Mouse (Mus musculus): ENCODE data around the gene Exosc7. TPM values are rescaled to one million over a fixed set of nuclear protein-coding genes. Genes with fewer than 3 reads are reported as not detected.

The Exosc7 gene
- polyA plus RNA-seq, 1 experiment from 2014 or later: 123 TPM

DNA sequence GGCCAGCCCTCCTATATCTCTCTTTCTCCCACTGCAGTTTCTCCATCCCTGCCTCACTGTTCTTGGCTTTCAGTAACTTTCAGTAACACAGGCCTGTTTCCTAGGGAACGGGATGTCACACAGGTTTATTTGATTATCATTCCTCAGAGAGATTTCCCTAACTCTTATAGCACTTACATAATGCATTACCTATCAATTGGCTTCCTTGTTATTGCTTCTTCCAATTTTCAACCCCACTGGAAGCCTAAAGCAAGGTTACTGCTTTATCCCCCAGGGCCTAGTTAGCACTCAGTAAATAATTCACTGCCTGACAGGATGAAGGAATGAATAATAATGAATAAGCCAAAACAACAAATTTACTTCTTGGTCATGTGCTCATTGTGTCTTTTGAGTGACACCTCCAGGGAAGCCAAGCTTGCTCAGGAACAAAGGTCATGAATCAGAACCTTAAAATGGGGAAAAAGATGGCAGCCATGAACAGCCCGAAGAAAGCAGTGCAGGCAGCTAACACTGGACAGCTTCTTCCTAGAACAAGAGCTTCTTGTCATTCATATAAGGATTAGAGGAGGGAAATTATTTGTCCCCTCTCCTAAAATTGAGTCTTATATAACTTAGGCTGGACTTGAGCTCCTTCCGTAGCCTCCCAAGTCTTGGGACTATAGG, 52.9 kb downstream of the Exosc7 start:
- Histone ChIP-seq H3K27me3 (replicated peaks) (no peaks in the 10 kb centered on the region), H3K9ac (no peak overlapping the region), H3K4me2 (no peak overlapping the region), H3K27ac (no peak overlapping the region), H3K4me3 (no peak overlapping the region), H3K9me3 (replicated peaks) (no peaks in the 10 kb centered on the region), H3K4me1 (no peaks in the 10 kb centered on the region), H3K36me3 (no peaks in the 10 kb centered on the region)
- ATAC-seq: no peak
- WGBS (ENCODE audit: insufficient replicate concordance): 78% methylated on average over 3 of the region's 3 CpGs

DNA sequence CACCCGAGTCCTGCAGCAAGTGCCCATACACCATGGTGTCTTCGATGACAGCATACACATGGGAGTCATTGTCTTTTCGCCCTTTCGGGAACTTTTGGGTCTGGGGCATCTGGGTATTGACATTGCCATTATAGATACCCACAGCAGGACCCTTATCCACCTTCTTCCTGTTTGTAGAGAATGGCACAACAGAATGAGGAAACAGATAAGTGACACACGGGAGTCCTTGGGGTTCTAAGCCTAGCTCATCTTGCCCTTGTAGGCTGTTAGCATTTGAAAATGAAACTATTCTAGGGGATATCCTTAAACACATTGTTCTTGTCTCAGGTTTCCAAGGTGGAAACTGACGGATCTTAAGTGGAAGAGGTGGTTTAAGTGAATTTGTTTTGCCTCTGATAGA, 60.7 kb downstream of the Exosc7 start:
- Histone ChIP-seq H3K4me1 (no peaks in the 10 kb centered on the region), H3K9me3 (replicated peaks) (no peaks in the 10 kb centered on the region), H3K4me2 (no peak overlapping the region), H3K27me3 (replicated peaks) (no peaks in the 10 kb centered on the region), H3K27ac (no peak overlapping the region), H3K9ac (no peak overlapping the region), H3K4me3 (no peak overlapping the region), H3K36me3 (no peaks in the 10 kb centered on the region)
- 50% methylated on average over 6 of the region's 6 CpGs for WGBS (ENCODE audit: insufficient replicate concordance)
- ATAC-seq: no peak

DNA sequence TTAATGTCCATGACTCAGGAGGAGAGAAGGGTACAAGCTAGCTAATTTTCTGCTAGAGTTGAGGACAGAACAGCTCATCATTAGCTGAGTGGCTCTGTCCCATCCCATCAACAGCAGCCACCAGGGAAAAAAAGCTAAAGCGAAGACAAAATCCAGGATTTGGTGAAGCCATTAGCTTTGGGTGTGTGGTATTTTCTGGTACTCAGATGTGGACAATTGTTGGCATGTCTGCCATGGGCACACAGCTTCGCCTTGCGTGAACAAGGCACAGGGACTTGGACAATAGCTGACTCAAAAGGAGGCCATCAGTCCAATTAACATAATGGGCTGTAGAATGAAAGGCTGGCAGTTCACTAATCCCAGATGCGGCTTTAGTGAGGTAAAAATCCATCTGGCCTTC, 61.3 kb downstream of the Exosc7 start:
- no peaks in the 10 kb centered on the region for H3K27me3 ChIP-seq (replicated peaks)
- ATAC-seq: no peak
- no peak overlapping the region for H3K27ac ChIP-seq
- no peaks in the 10 kb centered on the region for H3K36me3 ChIP-seq
- H3K4me3 ChIP-seq: no peak overlapping the region
- H3K9ac ChIP-seq: no peak overlapping the region
- no peaks in the 10 kb centered on the region for H3K9me3 ChIP-seq (replicated peaks)
- WGBS (ENCODE audit: insufficient replicate concordance): 70% methylated on average over 4 of the region's 4 CpGs
- H3K4me2 ChIP-seq: no peak overlapping the region
- H3K4me1 ChIP-seq: no peaks in the 10 kb centered on the region

DNA sequence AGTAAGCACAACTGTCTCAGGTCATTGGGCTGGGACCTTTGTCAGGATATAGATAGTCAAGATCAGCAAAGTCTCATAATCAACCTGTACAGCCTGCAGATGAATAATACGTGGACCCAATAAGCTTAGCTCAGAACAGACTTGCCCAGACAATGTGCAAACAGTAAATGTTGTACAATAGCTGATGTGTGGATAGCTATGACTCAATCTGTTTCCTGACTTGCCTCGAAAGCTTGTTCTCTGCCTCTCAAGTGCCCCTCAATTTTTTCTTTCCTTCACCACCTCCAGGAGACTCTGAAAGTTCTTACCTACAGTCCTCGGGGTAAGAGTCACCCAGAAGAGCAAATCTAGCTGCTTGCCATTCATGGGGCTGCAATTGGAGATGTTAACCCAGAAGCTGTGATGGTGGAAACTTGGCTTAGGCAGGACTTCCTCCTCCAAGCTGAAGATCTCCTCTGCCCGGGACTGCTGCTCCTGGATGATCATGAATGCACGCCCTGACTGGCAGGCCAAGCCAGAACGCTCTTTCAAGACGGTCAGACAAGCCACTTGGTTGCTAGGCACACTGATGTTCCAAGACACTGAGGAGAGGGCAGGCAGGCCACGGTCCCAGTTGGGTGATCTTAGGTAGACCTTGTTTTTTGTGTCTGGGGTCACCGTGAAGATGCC, 64.5 kb downstream of the Exosc7 start:
- H3K4me3 ChIP-seq: no peak overlapping the region
- no peaks in the 10 kb centered on the region for H3K9me3 ChIP-seq (replicated peaks)
- no peak overlapping the region for H3K9ac ChIP-seq
- H3K27ac ChIP-seq: no peak overlapping the region
- no peak overlapping the region for H3K4me2 ChIP-seq
- WGBS (ENCODE audit: insufficient replicate concordance): 61% methylated on average over 9 of the region's 9 CpGs
- no peaks in the 10 kb centered on the region for H3K27me3 ChIP-seq (replicated peaks)
- H3K4me1 ChIP-seq: no peaks in the 10 kb centered on the region
- H3K36me3 ChIP-seq: no peaks in the 10 kb centered on the region
- no peak for ATAC-seq

DNA sequence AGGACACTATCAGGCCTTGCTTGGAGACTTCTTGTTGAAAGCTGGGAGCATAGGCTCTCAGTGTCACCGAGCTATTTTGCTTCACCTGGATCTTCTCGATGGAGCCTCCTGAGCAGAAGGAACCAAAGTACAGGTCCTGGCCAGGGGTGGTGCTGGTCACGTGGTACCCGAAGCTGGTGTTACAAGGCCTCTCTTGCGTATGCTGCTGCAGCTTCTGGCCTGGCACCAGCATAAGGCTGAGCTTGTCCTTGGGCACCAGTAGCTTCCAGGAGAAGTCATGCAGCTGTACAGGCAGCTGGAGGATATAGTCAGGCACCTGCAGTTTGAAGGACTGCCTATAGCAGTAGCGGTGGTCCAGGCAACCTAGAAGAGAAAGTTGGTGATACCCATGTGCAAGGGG, 67.0 kb downstream of the Exosc7 start:
- no peaks in the 10 kb centered on the region for H3K4me1 ChIP-seq
- H3K9ac ChIP-seq: no peak overlapping the region
- 78% methylated on average over 6 of the region's 6 CpGs for WGBS (ENCODE audit: insufficient replicate concordance)
- H3K9me3 ChIP-seq (replicated peaks): no peaks in the 10 kb centered on the region
- no peak overlapping the region for H3K27ac ChIP-seq
- H3K36me3 ChIP-seq: no peaks in the 10 kb centered on the region
- H3K4me2 ChIP-seq: no peak overlapping the region
- H3K4me3 ChIP-seq: no peak overlapping the region
- ATAC-seq: no peak
- no peaks in the 10 kb centered on the region for H3K27me3 ChIP-seq (replicated peaks)

DNA sequence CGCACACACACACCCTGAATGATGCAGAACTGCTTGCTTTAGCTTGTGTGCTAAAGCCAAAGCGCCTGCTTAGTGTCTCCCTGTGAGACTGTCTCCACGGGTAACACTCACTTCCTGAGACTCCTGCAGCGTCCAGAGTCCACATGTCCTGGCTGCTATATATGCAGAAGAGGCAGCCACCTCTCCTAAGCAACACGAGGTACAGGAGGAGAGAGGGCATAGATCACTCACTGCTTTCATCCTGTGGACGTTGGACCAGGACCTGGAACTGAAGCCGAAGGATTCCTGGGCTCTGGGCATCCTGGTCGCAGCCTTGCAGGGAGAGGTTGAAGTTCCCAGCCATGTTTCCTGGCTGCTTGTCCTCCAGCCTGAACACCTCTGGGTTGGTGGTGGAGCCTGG, 70.2 kb downstream of the Exosc7 start:
- 56% methylated on average over 8 of the region's 8 CpGs for WGBS (ENCODE audit: insufficient replicate concordance)
- Histone ChIP-seq H3K4me3 (no peak overlapping the region), H3K9ac (no peak overlapping the region), H3K4me1 (no peaks in the 10 kb centered on the region), H3K4me2 (no peak overlapping the region), H3K27me3 (replicated peaks) (no peaks in the 10 kb centered on the region), H3K9me3 (replicated peaks) (no peaks in the 10 kb centered on the region), H3K27ac (no peak overlapping the region), H3K36me3 (no peaks in the 10 kb centered on the region)
- no peak for ATAC-seq

DNA sequence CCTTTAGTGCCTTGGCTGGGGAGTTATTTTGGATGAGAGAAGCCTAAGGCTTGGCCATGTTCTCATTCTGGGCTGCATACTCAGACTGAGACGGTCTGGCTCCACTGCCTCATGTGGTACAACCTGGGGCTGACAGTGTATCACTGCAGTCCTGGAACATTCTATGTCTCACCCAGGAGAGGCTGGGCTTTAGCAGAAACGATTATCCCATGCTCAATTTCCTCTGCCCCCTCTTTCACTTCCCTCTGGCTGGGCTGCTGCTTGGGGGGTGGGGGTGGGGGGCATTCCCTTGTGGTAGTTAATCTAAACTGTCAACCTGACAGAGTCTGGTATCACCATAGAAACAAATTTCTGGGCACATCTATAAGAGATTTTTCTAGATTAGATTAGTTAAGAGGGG, 72.5 kb downstream of the Exosc7 start:
- Histone ChIP-seq H3K9ac (no peak overlapping the region), H3K9me3 (replicated peaks) (no peaks in the 10 kb centered on the region), H3K4me2 (no peak overlapping the region), H3K4me1 (no peaks in the 10 kb centered on the region), H3K27me3 (replicated peaks) (no peaks in the 10 kb centered on the region), H3K27ac (no peak overlapping the region), H3K4me3 (no peak overlapping the region), H3K36me3 (no peaks in the 10 kb centered on the region)
- no peak for ATAC-seq
- WGBS (ENCODE audit: insufficient replicate concordance): 42% methylated on average over 2 of the region's 2 CpGs

Other genes starting within 250 kb of the Exosc7 start
- 32.7 and 32.9 TPM in 2 replicates for gene Zfp445, start 247.2 kb upstream of the Exosc7 start, polyA plus RNA-seq (2016; fragmentation: Nextera tagmentation; extraction: Ambion mirVana)
- gene Zkscan7, start 227.5 kb upstream of the Exosc7 start, polyA plus RNA-seq (2016; fragmentation: Nextera tagmentation; extraction: Ambion mirVana): 0.66 and 0.77 TPM in 2 replicates
- gene Zfp105, start 190.1 kb upstream of the Exosc7 start, polyA plus RNA-seq (2016; fragmentation: Nextera tagmentation; extraction: Ambion mirVana): 4.3 and 4.9 TPM in 2 replicates
- gene 1110059G10Rik, start 162.2 kb upstream of the Exosc7 start, polyA plus RNA-seq (2016; fragmentation: Nextera tagmentation; extraction: Ambion mirVana): 17.7 and 20.7 TPM in 2 replicates
- 48.7 and 51.9 TPM in 2 replicates for gene Kif15, start 162.2 kb upstream of the Exosc7 start, polyA plus RNA-seq (2016; fragmentation: Nextera tagmentation; extraction: Ambion mirVana)
- 6.8 and 7.1 TPM in 2 replicates for gene Tmem42, start 91.9 kb upstream of the Exosc7 start, polyA plus RNA-seq (2016; fragmentation: Nextera tagmentation; extraction: Ambion mirVana)
- gene Tgm4, start 78.5 kb upstream of the Exosc7 start, polyA plus RNA-seq (2016; fragmentation: Nextera tagmentation; extraction: Ambion mirVana): 0.14 and 0.17 TPM in 2 replicates
- gene Zdhhc3, start within 50 bp of the Exosc7 start, polyA plus RNA-seq (2016; fragmentation: Nextera tagmentation; extraction: Ambion mirVana): 51.2 and 52.1 TPM in 2 replicates
- not detected in 2 replicates for gene Clec3b, start 37.7 kb downstream of the Exosc7 start, polyA plus RNA-seq (2016; fragmentation: Nextera tagmentation; extraction: Ambion mirVana)
- 0.18 and 0.25 TPM in 2 replicates for gene Cdcp1, start 102.8 kb downstream of the Exosc7 start, polyA plus RNA-seq (2016; fragmentation: Nextera tagmentation; extraction: Ambion mirVana)
- 12.6 and 12.8 TPM in 2 replicates for gene Tmem158, start 147.5 kb downstream of the Exosc7 start, polyA plus RNA-seq (2016; fragmentation: Nextera tagmentation; extraction: Ambion mirVana)

Data from liver, embryonic 12.5 days (tissue).